Mouse (Mus musculus): ENCODE data around the gene Msi2. TPM values are rescaled to one million over a fixed set of nuclear protein-coding genes. Genes with fewer than 3 reads are reported as not detected.

The Msi2 gene
- polyA plus RNA-seq, 1 experiment from 2014 or later = 41.0 TPM

DNA sequence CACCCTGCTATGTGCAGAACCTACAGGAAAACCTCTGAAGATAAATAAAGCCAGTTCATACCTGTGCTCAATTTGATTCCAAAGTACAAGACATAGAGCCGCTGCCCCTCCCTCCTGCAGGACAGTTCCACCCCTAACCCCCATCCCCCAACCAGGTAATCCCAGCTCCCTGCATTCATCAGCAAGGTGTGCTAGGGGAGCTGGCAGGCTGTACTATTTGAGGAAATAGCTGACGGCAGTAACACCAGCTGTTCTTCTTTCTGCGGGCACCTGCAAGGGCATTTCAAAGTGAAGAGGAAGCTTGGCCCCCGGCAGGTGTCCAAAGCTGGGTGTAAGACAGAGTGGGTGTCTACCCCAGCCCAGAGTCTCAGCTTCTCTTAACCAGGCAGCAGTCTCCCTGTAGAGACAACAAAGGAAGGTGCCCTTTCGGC lies 314.1 kb downstream of the Msi2 start:
- Histone ChIP-seq H3K4me3 (replicated peaks) (no peak overlapping the region), H3K4me1 (replicated peaks) (peaks cover 87% of the 10 kb centered on the region), H3K27ac (peak overlapping the region; percentile 83), H3K4me2 (replicated peaks) (0 out of 2 replicates have a peak overlapping the region, but pooled peaks have one; percentile 12), H3K36me3 (no peaks in the 10 kb centered on the region; the same call in 1 of the 2 replicates), H3K9me3 (no peaks in the 10 kb centered on the region), H3K9ac (replicated peaks) (peak overlapping the region; percentile 52), H3K27me3 (no peaks in the 10 kb centered on the region)
- 70% methylated on average over 5 of the region's 5 CpGs for WGBS
- 0 out of 2 replicates have a peak, but pooled peaks have one; percentile 1 for ATAC-seq

DNA sequence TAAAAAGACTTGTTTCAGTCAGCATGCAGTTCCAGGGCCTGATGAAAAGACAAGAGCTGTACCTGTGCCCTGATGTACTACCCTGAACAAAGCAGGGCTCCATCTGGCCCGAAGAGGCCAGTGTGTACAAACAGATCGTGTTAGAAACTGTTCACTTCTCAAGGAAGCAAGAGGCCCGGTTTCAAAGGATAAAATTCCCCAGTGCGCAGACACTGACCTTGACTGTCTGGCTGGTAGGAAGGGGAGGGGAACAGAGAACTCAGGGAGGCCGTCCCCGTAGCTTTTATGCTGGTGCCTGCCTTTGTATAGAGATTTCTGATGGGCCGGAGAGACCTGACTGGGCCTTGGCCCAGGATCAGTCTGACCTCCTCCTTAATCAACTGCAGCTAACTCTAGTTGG lies 316.0 kb downstream of the Msi2 start:
- ATAC-seq = no peak
- Histone ChIP-seq H3K27ac (peak overlapping the region; percentile 73), H3K9me3 (no peaks in the 10 kb centered on the region), H3K4me3 (replicated peaks) (no peak overlapping the region), H3K9ac (replicated peaks) (no peak overlapping the region), H3K4me1 (replicated peaks) (peaks cover 82% of the 10 kb centered on the region), H3K27me3 (no peaks in the 10 kb centered on the region), H3K4me2 (replicated peaks) (no peak overlapping the region), H3K36me3 (no peaks in the 10 kb centered on the region; the same call in 1 of the 2 replicates)
- WGBS = 18% methylated on average over 7 of the region's 7 CpGs

DNA sequence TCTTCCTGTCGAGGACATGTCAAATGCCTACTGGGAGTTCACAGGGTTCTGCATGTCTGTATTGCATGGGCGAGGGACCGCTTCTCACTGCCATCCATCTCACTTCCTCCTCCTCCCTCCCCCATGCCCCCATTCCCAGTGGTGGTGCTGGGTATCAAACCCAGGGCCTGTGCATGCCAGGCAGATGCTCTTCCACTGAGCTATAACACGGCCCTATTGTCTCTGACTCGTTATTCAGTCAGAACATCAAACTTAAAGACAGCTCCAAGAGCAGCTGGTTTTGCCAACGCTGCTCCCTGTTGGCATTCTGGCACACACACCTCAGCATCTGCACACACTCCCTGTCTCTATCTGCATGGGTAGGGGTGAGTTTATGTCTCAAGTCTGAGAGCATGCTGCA lies 317.0 kb downstream of the Msi2 start:
- Histone ChIP-seq H3K9me3 (no peaks in the 10 kb centered on the region), H3K4me1 (replicated peaks) (peaks cover 75% of the 10 kb centered on the region), H3K27ac (peak overlapping the region; percentile 73), H3K4me2 (replicated peaks) (no peak overlapping the region), H3K36me3 (no peaks in the 10 kb centered on the region; the same call in 1 of the 2 replicates), H3K9ac (replicated peaks) (no peak overlapping the region), H3K4me3 (replicated peaks) (no peak overlapping the region), H3K27me3 (no peaks in the 10 kb centered on the region)
- no peak for ATAC-seq
- 75% methylated on average over 6 of the region's 6 CpGs for WGBS

DNA sequence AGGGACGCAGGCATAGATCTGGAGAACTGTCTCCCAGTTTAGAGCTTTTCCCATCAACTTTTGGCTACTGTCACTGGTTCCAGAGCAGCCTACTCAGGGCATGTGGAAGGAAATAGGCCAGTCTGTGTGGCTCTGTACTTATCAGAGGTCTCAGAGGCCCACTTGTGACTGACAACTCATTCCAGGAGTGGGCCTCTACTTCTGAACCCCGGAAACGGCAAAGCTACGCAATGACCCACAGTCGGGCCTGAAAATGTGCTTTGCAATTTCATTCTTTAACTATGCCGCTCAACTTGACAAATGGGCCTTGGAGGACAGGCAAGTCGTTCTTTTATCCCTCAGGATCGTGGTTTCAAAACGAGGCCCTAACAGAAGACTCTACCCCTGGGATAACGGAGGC lies 317.4 kb downstream of the Msi2 start:
- no peak for ATAC-seq
- WGBS = 87% methylated on average over 10 of the region's 10 CpGs
- no peaks in the 10 kb centered on the region for H3K27me3 ChIP-seq
- H3K4me2 ChIP-seq (replicated peaks) = no peak overlapping the region
- H3K9ac ChIP-seq (replicated peaks) = no peak overlapping the region
- no peaks in the 10 kb centered on the region; the same call in 1 of the 2 replicates for H3K36me3 ChIP-seq
- no peaks in the 10 kb centered on the region for H3K9me3 ChIP-seq
- no peak overlapping the region for H3K4me3 ChIP-seq (replicated peaks)
- peak overlapping the region; percentile 73 for H3K27ac ChIP-seq
- H3K4me1 ChIP-seq (replicated peaks) = peaks cover 74% of the 10 kb centered on the region

DNA sequence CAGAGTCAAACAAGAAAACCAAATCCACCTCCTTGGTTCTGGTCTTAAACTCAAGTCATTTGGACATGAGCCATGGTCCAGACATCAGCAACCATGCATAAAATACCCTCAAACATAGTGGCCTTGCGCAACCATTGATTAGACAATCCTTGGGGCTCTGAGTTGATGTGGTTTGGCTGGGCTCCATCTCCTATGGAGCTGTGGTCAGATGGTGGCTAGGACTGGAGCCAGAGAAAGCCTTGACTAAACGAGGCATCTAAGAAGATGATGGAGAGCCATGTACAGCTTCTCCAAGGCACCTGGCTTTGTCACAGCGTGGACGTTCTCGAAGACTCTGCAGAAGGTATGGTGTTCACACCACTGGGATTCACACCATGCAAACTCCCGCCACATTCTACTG lies 318.1 kb downstream of the Msi2 start:
- Histone ChIP-seq H3K27me3 (no peaks in the 10 kb centered on the region), H3K4me1 (replicated peaks) (peaks cover 76% of the 10 kb centered on the region), H3K4me2 (replicated peaks) (no peak overlapping the region), H3K27ac (peak overlapping the region; percentile 73; the same call in 1 of the 2 replicates), H3K36me3 (no peaks in the 10 kb centered on the region; the same call in 1 of the 2 replicates), H3K4me3 (replicated peaks) (no peak overlapping the region), H3K9me3 (no peaks in the 10 kb centered on the region), H3K9ac (replicated peaks) (no peak overlapping the region)
- ATAC-seq = no peak
- 94% methylated on average over 6 of the region's 6 CpGs for WGBS

DNA sequence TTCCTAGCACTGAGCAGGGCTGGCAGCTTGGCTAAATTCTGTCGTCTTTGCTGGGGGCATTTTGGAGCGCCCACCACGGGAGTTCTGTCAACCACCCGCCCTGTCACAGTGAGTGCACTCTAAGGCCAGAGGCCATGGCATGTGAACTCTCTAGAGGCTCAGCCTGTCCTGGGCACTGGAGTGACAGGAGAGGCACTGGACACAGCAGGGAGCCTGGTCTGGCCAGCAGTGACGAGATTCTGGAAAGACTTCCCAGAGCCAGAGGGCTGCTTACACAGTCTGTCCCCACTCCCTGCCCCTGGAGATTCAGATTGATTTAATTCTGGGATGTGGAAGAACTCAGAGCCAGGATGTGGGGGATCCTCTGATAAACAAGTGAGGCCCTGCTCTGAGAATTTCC lies 318.9 kb downstream of the Msi2 start:
- ATAC-seq = no peak; the same call in 1 of the 2 replicates
- no peak overlapping the region for H3K4me3 ChIP-seq (replicated peaks)
- H3K4me2 ChIP-seq (replicated peaks) = no peak overlapping the region
- H3K27me3 ChIP-seq = no peaks in the 10 kb centered on the region
- peak overlapping the region; percentile 42; the same call in 1 of the 2 replicates for H3K27ac ChIP-seq
- 41% methylated on average over 5 of the region's 5 CpGs for whole genome bisulfite sequencing
- peaks cover under 1% of the 10 kb centered on the region; the same call in 1 of the 2 replicates for H3K36me3 ChIP-seq
- no peaks in the 10 kb centered on the region for H3K9me3 ChIP-seq
- H3K9ac ChIP-seq (replicated peaks) = no peak overlapping the region
- H3K4me1 ChIP-seq (replicated peaks) = peaks cover 76% of the 10 kb centered on the region

DNA sequence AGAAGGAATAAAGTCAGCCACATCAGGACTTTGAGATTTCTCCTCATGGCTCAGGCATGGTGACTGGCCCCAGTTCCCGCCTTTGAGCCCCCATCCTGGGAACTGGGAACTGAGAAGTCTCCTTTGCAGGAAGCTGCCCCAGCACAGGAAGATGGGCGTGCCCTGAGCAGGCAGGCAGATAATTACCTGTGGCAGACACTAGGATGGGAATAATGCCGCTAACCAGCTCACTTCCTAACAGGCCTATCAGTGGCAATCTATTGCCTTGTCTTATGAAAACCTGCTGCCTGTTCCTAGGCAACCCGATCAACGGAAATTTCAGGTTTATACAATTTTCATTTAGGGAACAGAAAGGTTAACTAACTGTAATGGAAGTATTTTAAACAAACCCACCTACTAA lies 319.3 kb downstream of the Msi2 start:
- ATAC-seq = no peak
- no peak overlapping the region for H3K4me3 ChIP-seq (replicated peaks)
- WGBS = 64% methylated on average over 5 of the region's 5 CpGs
- H3K36me3 ChIP-seq = peaks cover 5% of the 10 kb centered on the region
- no peak overlapping the region for H3K9ac ChIP-seq (replicated peaks)
- H3K4me1 ChIP-seq (replicated peaks) = peaks cover 76% of the 10 kb centered on the region
- no peaks in the 10 kb centered on the region for H3K27me3 ChIP-seq
- H3K4me2 ChIP-seq (replicated peaks) = no peak overlapping the region
- H3K9me3 ChIP-seq = no peaks in the 10 kb centered on the region
- peak overlapping the region; percentile 36; the same call in 1 of the 2 replicates for H3K27ac ChIP-seq

DNA sequence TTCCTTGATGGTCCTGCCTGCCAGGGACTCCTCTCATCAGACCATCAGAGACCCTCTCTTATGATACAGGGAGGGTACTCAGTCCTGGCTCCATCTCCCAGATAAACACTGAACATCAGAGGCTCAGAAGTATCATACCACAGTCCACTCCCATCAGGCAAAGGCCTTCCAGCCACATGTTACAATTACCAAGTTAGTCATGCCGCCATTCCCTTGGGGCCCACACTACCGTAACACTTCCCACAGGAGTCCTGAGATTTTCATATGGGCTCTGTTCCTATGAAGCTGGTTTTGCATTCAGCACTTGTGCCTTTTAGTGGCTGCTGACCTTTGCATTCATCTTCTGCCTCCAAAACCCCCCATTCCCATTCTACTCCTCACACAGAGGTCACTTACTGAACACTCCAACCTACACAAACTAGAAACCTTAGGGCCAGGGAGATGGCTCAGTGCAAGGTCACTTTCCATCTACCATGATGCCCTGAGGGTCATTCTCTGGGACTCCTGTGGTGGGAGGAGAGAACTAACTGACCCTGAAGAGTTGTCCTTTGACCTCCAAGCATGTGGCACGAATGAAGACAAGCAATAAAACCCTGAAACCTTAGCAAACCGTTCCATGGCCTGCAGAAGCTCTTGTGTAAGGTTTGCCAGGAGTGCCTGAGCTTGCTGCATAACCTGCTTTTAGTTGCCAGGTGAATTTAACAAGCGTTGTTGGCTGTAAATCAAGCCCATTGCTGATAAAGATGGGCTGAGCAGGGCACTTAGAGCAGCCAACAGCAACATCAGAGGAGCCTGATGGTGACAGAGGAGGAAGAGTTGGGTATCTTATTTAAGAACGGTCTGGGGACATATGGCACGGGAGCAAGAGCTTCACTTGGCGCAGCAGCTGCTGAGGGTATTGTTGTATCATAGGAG lies 323.0 kb downstream of the Msi2 start:
- 55% methylated on average over 8 of the region's 8 CpGs for WGBS

DNA sequence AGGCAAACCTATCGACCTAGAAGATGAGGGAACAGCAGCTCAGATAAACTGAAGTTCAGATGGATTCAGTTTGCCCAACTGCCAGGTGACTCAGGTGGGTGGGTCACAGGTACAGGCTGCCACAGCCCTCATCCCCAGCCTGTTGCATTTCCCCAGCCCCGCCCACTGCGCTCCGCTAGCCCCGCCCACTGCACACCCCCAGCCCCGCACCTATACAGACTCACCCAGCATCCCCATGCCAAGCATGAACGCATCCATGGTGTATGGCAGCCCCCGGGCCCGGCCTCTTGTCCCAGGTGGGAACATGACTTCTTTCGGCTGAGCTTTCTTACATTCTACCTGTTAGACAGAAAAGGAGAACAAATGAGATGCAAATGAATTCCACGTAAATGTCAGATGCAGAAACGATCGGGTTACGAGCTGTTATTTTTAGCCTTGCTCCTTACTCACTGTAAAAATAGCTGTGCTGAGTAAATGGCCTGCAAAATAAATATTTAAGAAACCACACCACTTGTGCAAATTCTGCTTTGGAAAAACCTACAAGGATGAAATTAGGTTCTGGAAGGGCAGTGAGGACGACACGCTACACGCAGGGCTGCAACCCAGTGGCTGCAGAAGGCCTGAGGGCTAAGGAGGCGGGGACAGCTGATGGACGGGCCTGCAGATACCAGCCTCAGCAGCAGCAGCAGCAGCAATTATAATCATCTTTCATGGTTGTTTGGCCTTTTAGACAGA lies 323.8 kb downstream of the Msi2 start:
- Histone ChIP-seq H3K36me3 (peaks cover 11% of the 10 kb centered on the region), H3K9ac (replicated peaks) (0 out of 2 replicates have a peak overlapping the region, but pooled peaks have one; percentile 19), H3K4me2 (replicated peaks) (no peak overlapping the region), H3K27ac (peak overlapping the region; percentile 85), H3K27me3 (no peaks in the 10 kb centered on the region), H3K4me3 (replicated peaks) (no peak overlapping the region), H3K4me1 (replicated peaks) (peaks cover 59% of the 10 kb centered on the region), H3K9me3 (no peaks in the 10 kb centered on the region)
- 63% methylated on average over 19 of the region's 19 CpGs for WGBS
- peak; percentile 68 for ATAC-seq

More for the DNA sequence above, 323.0 kb downstream of the Msi2 start:
- Histone ChIP-seq H3K9me3 (no peaks in the 10 kb centered on the region), H3K4me1 (replicated peaks) (peaks cover 60% of the 10 kb centered on the region), H3K4me2 (replicated peaks) (no peak overlapping the region), H3K9ac (replicated peaks) (peak overlapping the region; percentile 19; the same call in 1 of the 2 replicates), H3K4me3 (replicated peaks) (no peak overlapping the region), H3K36me3 (peaks cover 11% of the 10 kb centered on the region), H3K27ac (peak overlapping the region; percentile 85), H3K27me3 (no peaks in the 10 kb centered on the region)
- peak; percentile 44; the same call in 1 of the 2 replicates for ATAC-seq

DNA sequence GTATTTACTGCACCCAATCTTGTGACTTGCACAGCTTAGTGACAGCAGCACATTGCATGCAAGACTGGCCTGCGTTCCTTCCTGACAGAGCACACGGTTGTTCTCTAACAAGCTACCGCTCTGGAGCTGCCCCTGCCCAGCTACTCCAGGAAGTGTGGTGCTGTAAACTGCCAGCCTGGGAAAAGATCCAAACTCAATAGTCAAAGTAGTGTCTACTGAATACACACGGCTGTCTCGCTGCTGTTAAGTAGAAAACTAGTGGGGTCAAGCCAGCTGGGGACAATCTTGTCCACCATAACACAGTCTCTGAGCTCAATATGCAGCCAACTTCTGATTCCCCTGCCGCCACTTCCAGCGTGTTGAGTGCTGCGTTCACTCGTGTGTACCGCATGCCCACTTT lies 325.6 kb downstream of the Msi2 start:
- Histone ChIP-seq H3K9me3 (no peaks in the 10 kb centered on the region), H3K27me3 (no peaks in the 10 kb centered on the region), H3K27ac (peak overlapping the region; percentile 49; the same call in 1 of the 2 replicates), H3K4me1 (replicated peaks) (peaks cover 58% of the 10 kb centered on the region), H3K9ac (replicated peaks) (no peak overlapping the region), H3K4me3 (replicated peaks) (no peak overlapping the region), H3K4me2 (replicated peaks) (no peak overlapping the region), H3K36me3 (peaks cover 11% of the 10 kb centered on the region)
- WGBS = 91% methylated on average over 10 of the region's 10 CpGs
- no peak for ATAC-seq

DNA sequence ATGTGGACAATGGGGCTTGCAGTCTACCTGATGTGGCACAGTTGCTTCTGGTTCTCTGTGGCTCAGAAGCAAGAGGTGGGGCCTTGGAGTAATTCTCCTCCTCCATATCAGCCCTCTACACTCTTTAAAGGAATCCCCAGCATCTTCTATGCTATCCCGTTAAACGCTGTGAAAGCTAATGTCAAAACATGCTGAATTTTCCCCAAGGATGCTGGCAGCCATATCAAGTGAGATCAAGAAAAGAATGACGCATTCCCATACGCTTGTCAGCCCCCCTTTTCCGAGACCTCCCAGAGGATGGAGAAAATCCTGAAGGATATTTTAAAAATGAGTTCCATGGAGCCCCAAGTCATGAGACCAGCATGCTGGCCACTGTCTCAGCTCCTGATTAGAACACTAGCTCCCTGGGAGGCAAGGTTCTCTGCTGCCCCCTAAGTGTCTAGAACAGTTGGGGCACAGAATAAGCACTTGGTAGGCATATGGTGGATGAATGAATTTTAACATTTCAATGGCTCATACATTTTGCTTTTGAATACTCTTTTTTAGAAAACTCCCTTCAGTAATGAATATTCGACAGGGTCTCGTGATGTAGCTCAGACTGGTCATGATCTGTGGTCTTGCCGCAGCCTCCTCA lies 327.0 kb downstream of the Msi2 start:
- ATAC-seq = no peak
- H3K27me3 ChIP-seq = no peaks in the 10 kb centered on the region
- WGBS = 74% methylated on average over 8 of the region's 8 CpGs
- peak overlapping the region; percentile 27 for H3K27ac ChIP-seq
- H3K4me3 ChIP-seq (replicated peaks) = no peak overlapping the region
- no peak overlapping the region for H3K9ac ChIP-seq (replicated peaks)
- no peak overlapping the region for H3K4me2 ChIP-seq (replicated peaks)
- H3K36me3 ChIP-seq = peaks cover 14% of the 10 kb centered on the region
- no peaks in the 10 kb centered on the region for H3K9me3 ChIP-seq
- H3K4me1 ChIP-seq (replicated peaks) = peaks cover 57% of the 10 kb centered on the region

All from midbrain, embryonic 13.5 days (tissue).